Mouse (Mus musculus) inflammation-experienced regulatory T-cells, adult 6 months (primary cell): ENCODE data around the gene Ptpn4. TPM values are rescaled to one million over a fixed set of nuclear protein-coding genes. Genes with fewer than 3 reads are reported as not detected.

Experiments
- ATAC-seq: one replicate; pipeline ENCODE4 v1.8.0; 2017
- polyA plus RNA-seq, 3 experiments: library from polyadenylated mRNA; unstranded; fragments of 100-300 nt; shearing (Covaris generic); gene quantifications; one replicate each; pipeline ENCODE4 v1.2.1; 2017

Ptpn4 gene
- polyA plus RNA-seq, 3 experiments from 2014 or later, result 3.8 to 13.3 (median 6.7) TPM

DNA sequence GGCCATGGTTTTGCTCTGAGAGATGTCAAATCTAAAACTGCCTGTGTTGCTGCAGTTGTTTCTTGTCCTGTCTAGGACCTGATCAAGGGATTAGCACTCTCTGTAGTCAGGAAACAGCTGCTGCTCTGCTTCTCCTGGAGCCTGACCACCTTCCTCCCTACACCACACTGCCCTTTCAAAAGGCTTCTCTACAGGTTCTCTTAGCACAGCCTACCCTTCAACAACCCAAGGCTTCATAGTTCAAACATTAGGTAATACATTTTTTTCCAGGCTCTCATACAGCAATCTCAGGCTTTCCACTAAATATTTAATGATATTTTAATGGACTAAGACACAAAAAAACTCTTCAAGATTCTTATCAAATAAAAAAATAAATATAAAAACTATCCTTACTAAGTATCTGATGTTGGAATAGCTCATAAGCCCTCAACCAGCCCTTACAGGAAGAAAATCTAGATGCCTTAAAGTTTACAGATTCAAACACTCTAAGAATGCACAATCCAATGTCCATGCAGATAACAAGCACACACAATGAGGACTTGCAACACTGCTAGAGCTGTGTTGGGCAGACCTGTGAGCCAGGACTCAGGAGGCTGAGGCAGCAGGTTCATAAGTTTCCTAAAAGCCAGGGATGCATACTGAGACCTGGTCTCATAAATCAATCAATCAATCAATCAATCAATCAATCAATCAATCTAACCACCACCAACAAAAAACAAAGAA, 196.2 kb downstream of the Ptpn4 start:
- no peak for ATAC-seq

DNA sequence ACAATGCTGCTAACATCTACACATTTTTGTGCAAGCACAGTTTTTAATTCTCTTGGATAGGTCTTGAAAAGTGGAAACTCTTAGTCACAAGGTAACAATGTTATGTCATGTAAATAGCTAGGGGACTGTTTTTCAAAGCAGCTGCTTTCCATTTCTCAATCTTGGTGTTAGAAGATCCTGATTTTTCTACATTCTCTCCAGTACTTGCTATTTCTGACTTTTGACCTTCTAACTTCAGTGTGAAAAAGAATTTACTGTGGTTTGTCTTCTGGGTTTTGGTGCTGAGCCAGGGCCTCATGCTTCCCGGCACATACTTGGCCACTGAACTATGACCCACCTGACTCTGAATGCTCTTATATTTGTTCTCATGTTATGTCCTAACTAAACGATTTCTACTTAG, 197.4 kb downstream of the Ptpn4 start:
- no peak for ATAC-seq

DNA sequence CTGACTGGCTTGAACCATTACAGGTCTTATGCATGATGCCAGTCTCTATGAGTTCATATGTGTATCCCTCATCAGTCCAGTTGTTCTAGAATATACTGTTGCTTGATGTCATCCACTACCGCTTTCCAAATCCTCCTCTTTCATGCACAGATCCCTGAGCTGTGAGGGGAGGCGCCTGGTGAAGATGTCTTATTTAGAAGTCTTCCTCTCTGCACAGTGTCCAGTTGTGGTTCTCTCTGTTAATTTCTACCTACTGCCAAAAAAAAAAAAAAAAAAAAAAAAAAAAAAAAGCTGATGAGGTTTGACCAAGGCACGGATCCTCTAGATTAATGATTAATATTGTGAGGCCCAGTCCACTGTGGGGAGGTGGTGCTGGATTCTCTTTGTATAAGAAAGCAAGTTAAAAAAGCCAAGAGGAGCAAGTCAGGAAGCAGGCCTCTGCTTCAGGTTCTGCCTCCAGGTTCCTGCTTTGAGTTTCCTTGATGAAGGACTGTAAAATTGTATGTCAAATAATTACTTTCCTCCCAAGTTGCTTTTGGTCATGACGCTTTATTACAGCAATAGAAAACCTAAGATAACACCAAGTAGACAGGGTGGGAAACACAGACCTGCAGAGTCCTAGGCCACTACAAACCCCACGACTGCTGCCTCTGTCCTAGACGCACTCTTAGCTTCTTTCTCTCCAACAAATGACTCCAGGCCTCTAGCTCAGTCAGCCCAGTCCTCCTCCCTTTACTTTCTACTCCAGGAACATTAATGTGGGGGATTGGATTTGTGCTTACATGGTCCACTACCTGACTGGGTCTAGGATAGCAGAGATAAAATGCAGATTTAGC, 200.0 kb downstream of the Ptpn4 start:
- no peak for ATAC-seq

DNA sequence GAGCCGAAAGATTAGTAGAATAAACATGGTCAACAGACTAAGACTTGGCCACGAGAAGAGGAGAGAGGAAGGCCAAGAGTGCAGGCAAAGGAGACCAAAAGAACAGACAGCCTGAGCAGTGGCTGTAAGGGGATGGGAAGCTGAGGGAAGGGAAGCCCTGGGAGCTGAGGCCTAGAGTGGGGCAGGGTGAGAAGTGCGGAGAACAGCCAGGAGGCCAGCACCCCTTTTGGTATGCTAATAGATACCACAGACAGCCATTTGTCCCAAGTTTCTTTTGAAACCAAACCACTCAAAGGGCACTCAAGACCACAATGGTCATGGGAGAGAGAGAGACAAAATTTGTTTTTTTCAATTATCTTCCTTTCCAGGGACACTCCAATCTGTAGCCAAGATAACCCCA, 202.7 kb downstream of the Ptpn4 start:
- ATAC-seq, result no peak

- ATAC-seq, result no peak
Observed at GRCm38 (mm10) chr1:119630428-119630827, 207.0 kb downstream of the Ptpn4 start.

DNA sequence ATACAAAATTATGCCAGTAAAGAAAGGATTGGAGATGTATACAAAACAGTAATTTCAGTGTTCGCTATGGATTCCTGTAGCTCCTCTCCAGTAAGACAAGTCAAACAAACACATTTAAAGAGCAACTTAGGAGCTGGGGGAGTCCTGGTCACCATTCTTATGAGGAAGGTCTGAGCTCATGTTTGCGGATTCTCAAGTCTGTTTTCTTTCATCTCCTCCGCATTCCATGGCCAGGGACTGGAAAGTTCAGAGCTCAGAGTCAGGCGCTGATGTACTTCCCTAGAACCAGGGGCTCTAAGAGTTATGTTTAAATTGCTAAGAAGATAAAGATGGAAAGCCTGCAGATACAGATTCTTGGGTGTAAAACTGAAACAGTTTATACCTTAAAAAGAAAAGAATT, 210.6 kb downstream of the Ptpn4 start:
- ATAC-seq, result no peak

- no peak for ATAC-seq
Observed at GRCm38 (mm10) chr1:119624444-119624843, 213.0 kb downstream of the Ptpn4 start.

- ATAC-seq, result no peak
Observed at GRCm38 (mm10) chr1:119605396-119605795, 232.0 kb downstream of the Ptpn4 start.

Other genes with a start within 250 kb of the Ptpn4 start
- 1 to 10 TPM in 2 of 3 experiments, under 1 TPM in 1; 0.40 to 1.8 (median 1.1) TPM for gene Epb41l5, start 188.6 kb downstream of the Ptpn4 start, polyA plus RNA-seq
- 1 to 10 TPM; 6.6 to 8.1 (median 6.7) TPM for gene Tmem177, start 75.6 kb upstream of the Ptpn4 start, polyA plus RNA-seq
- not detected for gene Cfap221, start 159.6 kb upstream of the Ptpn4 start, polyA plus RNA-seq
- gene Sctr, start 169.3 kb upstream of the Ptpn4 start, polyA plus RNA-seq, result not detected
- gene Tmem37, start 236.5 kb upstream of the Ptpn4 start, polyA plus RNA-seq, result 1 to 10 TPM in 1 of 3 experiments, under 1 TPM in 2; 0.86 to 4.5 (median 0.91) TPM